Mouse (Mus musculus) monocyte, adult 2 months (primary cell): ENCODE measurements around the gene Eif5a.
"Not testable (repeated sequence)": the region's sequence is repeated elsewhere in the genome, so short reads cannot be mapped to it uniquely, and the experiment has no call there.

Experiments used
- DNase-seq, 2 experiments: peaks; one replicate each; pipeline ENCODE4 v3.0.0; 2022; ENCODE audit warnings: low spot score in 2 of 2, low read depth in 1 of 2

The Eif5a gene

DNA sequence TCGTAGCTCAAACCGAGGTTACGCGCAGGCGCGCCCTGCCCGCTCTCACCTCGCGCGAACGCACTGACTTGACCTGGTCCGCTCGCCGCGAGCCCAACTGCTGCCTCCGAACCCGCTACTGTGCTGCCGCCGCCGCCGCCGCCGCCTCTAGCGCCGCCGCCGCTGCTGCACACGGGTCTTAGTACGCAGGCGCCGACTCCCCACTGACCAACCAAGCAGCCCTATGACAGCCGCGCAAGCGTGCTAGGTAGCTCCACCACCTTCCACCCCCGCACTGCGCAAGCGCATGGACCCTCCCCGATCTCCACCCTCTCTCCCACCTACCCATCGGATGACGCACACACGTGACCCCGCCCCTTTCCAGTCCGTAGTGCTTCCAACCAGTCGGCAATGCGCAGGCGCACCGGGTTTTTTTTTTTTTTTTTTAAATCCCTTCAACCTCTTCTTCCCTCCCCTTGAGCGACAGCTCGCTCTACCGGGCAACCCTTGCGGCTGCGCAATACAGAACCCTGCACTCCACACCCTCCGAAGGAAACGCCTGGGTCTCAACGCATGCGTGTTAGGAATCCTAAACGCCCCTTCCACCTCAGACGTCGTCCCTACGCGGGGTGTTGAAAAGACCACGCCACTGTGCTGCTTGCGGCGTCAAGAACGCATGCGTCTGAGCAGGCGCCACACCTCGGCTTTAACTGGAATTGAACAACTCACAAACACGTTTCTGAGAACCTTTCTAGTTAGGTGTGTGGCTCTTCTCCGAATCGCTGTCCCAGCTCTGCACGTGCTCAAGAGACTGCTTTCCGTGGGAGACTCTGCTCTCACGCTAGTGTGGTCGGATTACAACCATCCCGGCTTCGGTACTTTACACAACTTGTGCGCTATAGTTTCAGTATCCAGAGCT, at the start of gene Eif5a:
Gene Eif5a, minus strand, starts transcription at position 845 of the 898 bp plus-strand sequence.
- DNase-seq, result peak; percentile 100

- DNase-seq, result no peak
Measured at GRCm38 (mm10) chr11:69970775-69971174, 49.0 kb upstream of the Eif5a start.

DNA sequence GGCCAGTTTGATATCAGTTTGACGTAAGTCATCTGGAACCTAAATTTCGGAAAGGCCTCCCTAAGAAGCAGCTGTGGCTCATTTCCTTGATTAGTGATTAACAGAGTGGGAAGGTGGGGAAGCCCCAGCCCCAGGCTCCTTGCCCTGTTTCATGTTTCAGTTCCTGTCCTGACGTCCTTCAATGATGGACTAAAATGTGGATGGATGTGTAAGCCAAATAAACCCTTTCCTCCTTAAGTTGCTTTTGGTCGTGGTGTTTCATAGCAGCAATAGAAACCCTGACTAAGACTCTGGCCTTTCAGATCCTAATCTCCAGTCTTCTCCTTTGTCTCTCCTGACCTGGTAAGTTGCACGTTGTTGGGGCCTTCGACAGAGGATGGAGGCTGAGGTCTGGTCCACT, 48.5 kb upstream of the Eif5a start:
- no peak for DNase-seq

DNA sequence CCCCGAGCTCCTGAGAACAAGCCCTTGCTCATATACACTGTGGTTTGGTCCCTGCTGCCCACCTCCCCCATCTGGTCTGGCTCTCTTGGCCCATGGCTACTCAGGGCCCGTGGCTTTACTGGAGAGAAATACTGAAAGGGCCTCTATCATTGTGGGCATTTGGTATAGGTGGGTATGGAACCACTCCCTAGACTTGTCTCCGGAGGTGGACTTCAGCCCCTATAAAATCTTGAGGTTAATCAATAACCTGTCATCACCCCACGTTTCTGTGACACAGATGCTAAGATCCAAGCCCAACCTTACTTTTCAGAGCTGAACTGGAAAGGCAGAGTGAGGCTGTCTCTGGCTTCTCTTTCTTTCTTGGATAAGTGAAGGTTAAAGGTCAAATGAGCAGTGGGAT, 47.0 kb upstream of the Eif5a start:
- DNase-seq, result no peak

DNA sequence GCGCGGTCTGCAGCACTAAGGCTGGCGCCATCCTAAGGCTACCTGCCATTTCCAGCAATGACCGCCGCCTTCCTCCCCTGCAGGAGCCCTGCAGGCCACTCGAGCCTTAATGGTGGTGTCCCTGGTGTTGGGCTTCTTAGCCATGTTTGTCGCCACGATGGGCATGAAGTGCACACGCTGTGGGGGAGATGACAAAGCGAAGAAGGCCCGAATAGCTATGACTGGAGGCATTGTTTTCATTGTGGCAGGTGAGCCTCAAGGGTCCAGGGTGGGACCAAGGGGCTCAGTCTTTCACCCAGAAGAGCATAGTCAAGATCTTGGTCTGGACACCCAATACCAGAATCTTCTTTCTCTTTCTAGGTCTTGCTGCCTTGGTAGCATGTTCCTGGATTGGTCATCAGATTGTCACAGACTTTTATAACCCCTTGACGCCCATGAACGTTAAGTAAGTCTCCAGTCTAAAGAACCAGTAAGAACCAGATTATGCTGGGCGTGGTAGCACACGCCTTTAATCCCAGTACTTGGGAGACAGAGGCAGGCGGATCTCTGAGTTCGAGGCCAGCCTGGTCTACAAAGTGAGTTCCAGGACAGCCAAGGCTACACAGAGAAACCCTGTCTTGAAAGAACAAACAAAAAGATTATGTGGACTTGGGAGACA, 45.2 kb upstream of the Eif5a start:
- no peak for DNase-seq

DNA sequence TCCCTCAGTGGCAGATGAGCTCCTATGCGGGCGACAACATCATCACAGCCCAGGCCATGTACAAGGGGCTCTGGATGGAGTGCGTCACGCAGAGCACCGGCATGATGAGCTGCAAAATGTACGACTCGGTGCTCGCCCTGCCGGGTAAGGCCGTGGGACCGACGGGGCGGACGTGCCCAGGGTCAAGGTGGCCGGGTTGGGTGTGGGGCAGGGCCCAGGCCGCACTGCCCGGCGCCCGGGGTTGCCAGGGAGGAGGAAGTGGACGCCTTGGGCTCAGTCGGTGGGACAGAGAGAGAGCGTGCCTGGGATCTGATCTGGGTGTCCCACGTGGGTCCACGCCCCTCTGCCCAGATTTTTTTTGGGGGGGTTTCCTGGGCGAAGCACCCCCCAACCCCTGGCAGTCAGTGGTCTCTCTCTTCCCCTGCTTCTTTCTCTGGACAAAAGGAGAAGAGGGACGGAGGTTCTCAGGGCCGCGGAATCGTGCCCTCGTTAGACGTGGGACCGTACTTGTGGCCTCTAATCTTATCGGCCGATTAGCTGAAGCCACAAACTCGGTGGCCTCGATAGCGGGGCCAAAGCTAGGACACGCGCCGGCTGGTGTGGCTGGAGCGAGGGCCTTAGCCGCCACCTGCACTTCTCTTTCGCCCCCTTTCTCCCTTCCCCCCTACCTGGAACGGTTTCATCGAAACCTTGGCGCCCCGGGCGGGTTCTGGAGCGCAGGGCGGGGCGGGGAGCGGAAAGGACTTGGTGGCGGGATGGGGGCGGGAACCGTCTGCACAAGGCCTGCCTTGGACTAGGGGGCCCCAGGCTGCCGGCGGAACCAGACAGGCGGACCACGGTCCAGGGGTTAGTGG, 44.5 kb upstream of the Eif5a start:
- no peak for DNase-seq

DNA sequence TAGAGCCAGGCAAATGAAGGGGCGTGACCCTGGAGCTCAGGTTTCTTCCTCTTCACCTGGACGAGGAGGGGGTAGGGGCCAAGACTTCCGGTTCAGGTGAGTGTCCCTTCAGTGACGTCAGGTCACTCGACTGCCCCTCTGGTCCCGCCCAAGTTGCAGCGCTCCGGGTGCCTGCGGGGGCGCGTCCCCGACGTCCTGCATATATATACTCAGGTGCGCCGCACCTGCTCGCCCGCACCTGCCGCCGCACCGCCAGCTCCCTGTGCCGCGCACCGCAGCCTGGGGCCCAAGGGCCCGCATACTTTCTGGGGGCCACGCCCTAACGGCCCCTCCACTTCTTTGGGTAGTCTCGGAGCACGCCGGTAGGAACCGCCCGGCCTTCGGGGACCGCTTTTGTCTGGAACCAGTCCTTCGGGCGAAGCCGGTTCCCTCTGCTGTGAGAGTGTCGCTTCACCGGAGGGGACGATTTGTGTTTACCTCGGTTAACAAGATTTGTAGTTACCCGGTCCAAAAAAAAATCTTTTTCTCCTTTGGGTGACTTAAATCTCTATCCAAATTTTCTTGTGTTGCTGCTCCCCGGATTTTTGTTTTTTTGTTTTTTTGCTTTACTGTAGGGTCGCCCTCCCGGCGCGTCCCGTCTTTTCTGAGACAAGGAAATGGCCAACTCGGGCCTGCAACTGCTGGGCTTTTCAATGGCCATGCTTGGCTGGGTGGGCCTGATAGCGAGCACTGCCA, 43.7 kb upstream of the Eif5a start:
- DNase-seq, result no peak

GRCm38 (mm10) chr11:69964650-69965270, 43.0 kb upstream of the Eif5a start, which contains the start of gene Cldn7:
Gene Cldn7 (plus strand): TSS chr11:69964779.
- DNase-seq, result no peak

DNA sequence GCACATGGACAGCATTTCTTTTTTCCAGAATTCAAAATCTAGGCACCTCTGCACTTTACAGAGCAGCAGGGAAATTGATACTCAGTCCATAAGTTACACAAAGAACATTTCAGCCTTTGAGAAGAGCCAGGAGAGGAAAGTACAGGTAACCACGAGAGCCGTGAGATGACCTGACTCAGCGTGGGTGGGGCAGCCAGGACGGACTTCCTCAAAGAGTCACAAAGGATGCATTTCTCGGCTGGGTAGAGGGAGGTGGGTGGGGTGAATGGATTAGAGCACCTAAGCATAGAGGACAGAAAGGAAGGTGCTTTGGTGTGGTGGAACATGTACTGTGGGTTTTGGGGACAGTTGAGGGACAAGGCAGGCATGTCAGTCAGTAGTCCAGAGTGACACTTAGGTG, 40.1 kb upstream of the Eif5a start:
- no peak for DNase-seq

- no peak for DNase-seq
Measured at GRCm38 (mm10) chr11:69960616-69961015, 38.9 kb upstream of the Eif5a start.

GRCm38 (mm10) chr11:69956218-69956617, 34.5 kb upstream of the Eif5a start:
- no peak for DNase-seq

GRCm38 (mm10) chr11:69955618-69956017, 33.9 kb upstream of the Eif5a start:
- not testable (repeated sequence) for DNase-seq

DNA sequence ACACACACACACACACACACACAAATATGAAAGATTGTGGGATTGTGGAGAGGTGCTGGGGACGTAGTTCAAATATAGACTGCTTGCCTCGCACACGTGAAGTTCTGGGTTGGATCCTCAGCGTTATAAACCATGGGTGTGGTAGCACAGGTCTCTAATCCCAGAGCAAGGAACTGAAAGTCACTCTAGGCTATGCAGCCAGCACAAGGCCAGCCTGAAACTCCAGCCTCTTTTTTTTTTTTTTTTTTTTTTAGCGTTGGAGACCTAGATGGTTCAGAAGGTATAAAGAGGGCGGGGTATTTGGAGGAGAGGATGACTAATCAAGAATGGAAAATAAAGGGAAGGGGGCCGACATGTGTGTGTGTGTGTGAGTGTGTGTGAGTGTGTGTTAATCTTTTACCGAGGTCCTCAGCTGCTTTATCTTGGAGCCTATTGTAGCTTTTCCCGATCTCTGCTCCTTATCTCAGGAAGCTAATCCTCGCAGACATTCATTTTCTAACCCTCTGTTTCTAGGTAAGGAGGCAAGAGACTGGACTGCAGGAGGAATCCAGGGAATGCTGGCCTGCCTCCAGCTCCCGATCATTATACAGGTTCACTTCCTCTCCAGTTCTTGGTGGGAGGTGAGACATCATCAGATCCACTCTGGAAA, 31.6 kb upstream of the Eif5a start:
- no peak for DNase-seq

GRCm38 (mm10) chr11:69952274-69952673, 30.5 kb upstream of the Eif5a start:
- no peak for DNase-seq

GRCm38 (mm10) chr11:69950807-69951459, 29.2 kb upstream of the Eif5a start:
- no peak for DNase-seq

- DNase-seq, result peak; percentile 70 to 79
Measured at GRCm38 (mm10) chr11:69948763-69949150, 27.0 kb upstream of the Eif5a start.

- DNase-seq, result peak in 1 of 2 experiments; percentile 63
Measured at GRCm38 (mm10) chr11:69948066-69948762, 26.5 kb upstream of the Eif5a start, which contains the start of gene Slc2a4. Gene Slc2a4 (minus strand): TSS chr11:69948188.

DNA sequence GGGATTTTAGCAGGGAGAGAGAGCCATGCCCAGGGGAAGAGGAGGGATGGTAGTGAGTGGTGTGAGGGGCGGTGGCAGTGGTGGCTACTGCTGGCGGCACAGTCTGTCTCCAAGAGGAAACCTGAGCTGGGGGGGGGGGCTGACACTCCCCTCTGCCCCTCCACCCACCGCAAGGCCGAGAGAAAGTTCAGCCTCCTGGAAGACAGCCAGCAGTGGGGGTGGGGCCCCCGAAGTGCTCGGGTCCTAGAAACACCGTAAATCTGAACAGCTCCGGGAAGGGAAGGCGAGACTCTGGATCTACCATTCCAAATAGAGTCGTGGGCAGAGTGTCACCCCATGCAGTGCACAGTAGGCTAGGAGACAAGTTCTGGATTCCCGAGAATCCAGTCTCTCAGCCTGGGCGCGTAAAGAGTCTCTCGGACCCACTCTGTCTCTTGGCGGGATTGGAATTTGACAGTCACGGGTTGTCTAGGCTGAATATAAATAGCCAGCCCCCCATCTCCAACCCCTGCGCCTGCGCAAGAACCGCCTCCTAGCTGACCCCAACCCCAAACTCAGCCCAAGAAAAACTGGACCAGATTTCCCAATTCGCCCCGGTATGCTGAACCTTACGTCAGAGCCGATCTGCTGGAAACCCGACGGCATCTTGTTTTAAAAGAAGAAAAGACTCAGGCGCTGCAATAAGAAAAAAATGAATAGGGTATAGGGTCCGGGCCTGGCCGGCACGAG, 25.7 kb upstream of the Eif5a start:
- no peak for DNase-seq
